7 mouse cellular contexts compared by ENCODE assay signal in the genomic region with DNA sequence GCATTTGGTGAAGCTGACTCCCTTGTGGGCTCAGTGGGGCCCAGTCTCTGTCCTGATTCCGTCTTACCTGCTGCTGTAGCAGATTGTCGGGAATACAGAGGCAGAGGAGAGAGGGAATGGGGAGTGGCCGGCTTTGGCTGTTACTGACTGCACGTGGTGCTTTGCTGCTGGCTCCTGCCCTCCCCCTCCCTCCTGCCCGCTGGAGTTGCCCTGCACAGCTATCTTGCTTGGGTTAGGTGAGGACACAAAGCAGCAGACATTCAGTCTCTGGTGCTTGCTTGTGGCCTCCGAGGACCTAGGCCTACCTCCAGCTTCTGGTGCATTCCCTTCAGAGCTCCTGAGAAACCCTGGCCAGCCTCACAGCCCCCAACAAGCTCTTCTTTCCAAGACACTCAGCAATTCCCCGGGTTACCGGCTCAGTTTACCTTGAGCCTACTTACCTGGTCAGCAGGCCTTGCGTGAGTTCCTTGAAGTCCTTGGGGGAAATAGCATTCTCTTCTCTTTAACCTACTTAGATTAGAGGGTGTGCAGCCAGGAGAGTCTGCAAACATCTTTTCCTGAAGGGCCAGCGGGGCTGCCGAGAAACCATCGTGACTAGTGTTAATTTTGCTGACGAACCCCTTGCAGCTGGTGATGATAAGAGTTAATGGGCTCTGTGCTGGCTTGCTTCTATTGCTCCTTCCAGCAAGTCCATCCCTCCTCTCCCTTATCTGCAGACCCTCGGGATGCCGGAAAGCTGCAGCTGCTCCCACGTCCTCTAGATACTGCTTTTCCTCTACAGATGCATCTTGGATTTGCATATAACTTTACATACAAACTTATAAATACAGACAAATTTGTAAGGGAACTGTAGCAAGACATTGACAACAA.
DNase-seq lines count a peak whose midpoint lies in the region; ATAC-seq and TF ChIP-seq lines count a peak whose summit lies in the region.

No protein-coding gene starts in this region.

- H3K9me3 ChIP-seq in ES-Bruce4 (replicated peaks; ENCODE audit: control insufficient read depth, insufficient read depth, low read length, poor library complexity, severe bottlenecking) = no peaks in the 10 kb centered on the region
- H3K9me3 ChIP-seq in lung, embryonic 14.5 days (ENCODE audit: low read depth, low read length) = no peaks in the 10 kb centered on the region
- 0 out of 2 replicates have a peak, but pooled peaks cover 5% of the 10 kb centered on the region for H3K9me3 ChIP-seq in hindbrain, embryonic 14.5 days (ENCODE audit: control insufficient read depth, low read length)

- H3K27me3 ChIP-seq in ES-Bruce4 (ENCODE audit: control insufficient read depth, insufficient read depth, low read length, poor library complexity, severe bottlenecking) = no peaks in the 10 kb centered on the region
- H3K27me3 ChIP-seq in lung, embryonic 14.5 days (ENCODE audit: insufficient read depth, low read length) = no peaks in the 10 kb centered on the region
- H3K27me3 ChIP-seq in hindbrain, embryonic 14.5 days (ENCODE audit: control insufficient read depth, insufficient read depth, low read length) = no peaks in the 10 kb centered on the region

- H3K36me3 ChIP-seq in ES-Bruce4 (ENCODE audit: control insufficient read depth, insufficient read depth, low read length, poor library complexity, severe bottlenecking) = peaks cover 3% of the 10 kb centered on the region; the same call in 1 of the 2 replicates
- no peaks in the 10 kb centered on the region for H3K36me3 ChIP-seq in lung, embryonic 14.5 days (ENCODE audit: insufficient read depth)
- no peaks in the 10 kb centered on the region for H3K36me3 ChIP-seq in hindbrain, embryonic 14.5 days (replicated peaks; ENCODE audit: control insufficient read depth, insufficient read depth)

- peak; percentile 85 for TF ChIP-seq EP300 in ES-Bruce4 (IDR thresholded peaks at IDR 0.05; ENCODE audit: insufficient read depth, low read depth, low read length)

- peak overlapping the region; percentile 68 for H3K27ac ChIP-seq in ES-Bruce4 (ENCODE audit: insufficient read depth, low read length)
- H3K27ac ChIP-seq in lung, embryonic 14.5 days (ENCODE audit: low read depth) = peak overlapping the region; percentile 56; the same call in 1 of the 2 replicates
- H3K27ac ChIP-seq in hindbrain, embryonic 14.5 days = no peak overlapping the region

- no peak overlapping the region for H3K9ac ChIP-seq in ES-Bruce4 (ENCODE audit: low read depth, poor library complexity, severe bottlenecking)
- H3K9ac ChIP-seq in lung, embryonic 14.5 days = no peak overlapping the region
- H3K9ac ChIP-seq in hindbrain, embryonic 14.5 days = no peak overlapping the region

- H3K4me3 ChIP-seq in ES-Bruce4 (ENCODE audit: low read depth, low read length) = peak overlapping the region; percentile 8; the same call in 1 of the 2 replicates
- H3K4me3 ChIP-seq in lung, embryonic 14.5 days (ENCODE audit: low read depth, low read length) = no peak overlapping the region
- no peak overlapping the region for H3K4me3 ChIP-seq in hindbrain, embryonic 14.5 days (replicated peaks; ENCODE audit: low read length)

- 20% methylated on average over 16 of the region's 16 CpGs for WGBS in lung, embryonic 14.5 days
- WGBS in hindbrain, embryonic 14.5 days = 48% methylated on average over 16 of the region's 16 CpGs

- H3K4me1 ChIP-seq in ES-Bruce4 (ENCODE audit: control insufficient read depth, insufficient read depth, low read length) = peaks cover 4% of the 10 kb centered on the region
- peaks cover 3% of the 10 kb centered on the region; the same call in 1 of the 2 replicates for H3K4me1 ChIP-seq in lung, embryonic 14.5 days (ENCODE audit: insufficient read depth)
- no peaks in the 10 kb centered on the region for H3K4me1 ChIP-seq in hindbrain, embryonic 14.5 days (replicated peaks; ENCODE audit: control insufficient read depth, insufficient read depth, low read length)

- TF ChIP-seq POLR2A in ES-Bruce4 (IDR thresholded peaks at IDR 0.05; ENCODE audit: insufficient read depth, low read length) = no peak

- ATAC-seq in lung, embryonic 14.5 days (ENCODE audit: insufficient read depth) = peak; percentile 74
- no peak for ATAC-seq in hindbrain, embryonic 14.5 days (ENCODE audit: low FRiP score)

- intact Hi-C loops in heart, postnatal 36 days (cut with DNase I) = no loop called here

- DNase-seq in R1 (ENCODE audit: low read depth, low spot score) = peak; percentile 73
- DNase-seq in heart, postnatal 36 days = peak; percentile 26 to 38
- no peak for DNase-seq in lung, embryonic 14.5 days
- no peak for DNase-seq in spleen, postnatal 36 days (ENCODE audit: low spot score in 2 of 2)
- DNase-seq in hindbrain, embryonic 14.5 days (ENCODE audit: low spot score) = no peak
- DNase-seq in layer of hippocampus, postnatal 10 days (ENCODE audit: low spot score in 2 of 2) = no peak

- no peak for TF ChIP-seq CTCF in ES-Bruce4 (IDR thresholded peaks at IDR 0.05; ENCODE audit: low read depth, low read length)
- no peak for TF ChIP-seq CTCF in lung, embryonic 14.5 days (IDR thresholded peaks at IDR 0.05; ENCODE audit: low read depth)

- H3K4me2 ChIP-seq in lung, embryonic 14.5 days = peak overlapping the region; percentile 30; the same call in 1 of the 2 replicates
- H3K4me2 ChIP-seq in hindbrain, embryonic 14.5 days (replicated peaks) = no peak overlapping the region

Comparison
In these comparisons a context has a peak if more than half of its experiments do, and no peak if none do; other contexts are left out.
1. DNase-seq: peak in R1 (single experiment) and heart, postnatal 36 days (2 of 2); none in lung, embryonic 14.5 days (single experiment), spleen, postnatal 36 days (0 of 2), hindbrain, embryonic 14.5 days (single experiment) and layer of hippocampus, postnatal 10 days (0 of 2).